Mouse (Mus musculus) retina, embryonic 14.5 days (tissue): ENCODE measurements around the gene Dhrs7.
"Not testable (repeated sequence)": the region's sequence is repeated elsewhere in the genome, so short reads cannot be mapped to it uniquely, and the experiment has no call there.

ENCODE experiments used
- DNase-seq: peaks from one replicate; pipeline ENCODE4 v3.0.0-alpha.2; 2015; ENCODE audit warnings: low spot score

The Dhrs7 gene

DNA sequence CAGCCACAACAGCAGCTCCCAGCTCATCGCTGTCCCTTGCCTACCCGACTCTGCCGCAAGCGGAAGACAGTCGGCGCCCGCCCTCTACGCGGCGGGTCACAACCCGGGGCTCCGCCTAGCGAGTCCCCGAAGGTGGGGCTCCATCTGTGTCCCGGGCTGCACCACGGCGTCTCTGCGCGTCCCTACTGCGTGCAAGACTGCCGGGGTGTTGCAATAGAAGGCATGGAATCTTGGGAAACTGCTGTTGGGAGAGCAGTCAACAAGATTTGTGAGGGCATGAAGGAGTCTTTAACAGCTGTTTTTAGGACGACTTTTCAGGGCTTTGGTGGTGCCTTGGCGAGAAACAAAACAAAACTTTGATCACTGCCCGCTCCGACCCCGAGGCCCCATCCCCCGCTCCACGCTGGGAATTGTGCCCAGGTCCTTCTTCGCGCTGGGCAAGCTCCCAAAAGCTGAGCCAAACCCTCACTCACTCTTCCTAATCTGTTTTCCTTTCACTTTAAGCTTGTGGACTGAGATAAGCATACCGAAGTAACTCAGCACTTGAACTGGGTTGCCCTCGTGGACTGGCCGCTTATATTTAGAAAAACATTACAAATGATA is at the start of gene Dhrs7:
TSS of gene Dhrs7 (minus strand) at position 175 of the 603 bp plus-strand sequence.
- DNase-seq: peak; percentile 76

GRCm38 (mm10) chr12:72709981-72710380 is 45.3 kb upstream of the Dhrs7 start:
- DNase-seq: peak; percentile 43

- DNase-seq: no peak
Observed at GRCm38 (mm10) chr12:72704068-72704467, 39.4 kb upstream of the Dhrs7 start.

DNA sequence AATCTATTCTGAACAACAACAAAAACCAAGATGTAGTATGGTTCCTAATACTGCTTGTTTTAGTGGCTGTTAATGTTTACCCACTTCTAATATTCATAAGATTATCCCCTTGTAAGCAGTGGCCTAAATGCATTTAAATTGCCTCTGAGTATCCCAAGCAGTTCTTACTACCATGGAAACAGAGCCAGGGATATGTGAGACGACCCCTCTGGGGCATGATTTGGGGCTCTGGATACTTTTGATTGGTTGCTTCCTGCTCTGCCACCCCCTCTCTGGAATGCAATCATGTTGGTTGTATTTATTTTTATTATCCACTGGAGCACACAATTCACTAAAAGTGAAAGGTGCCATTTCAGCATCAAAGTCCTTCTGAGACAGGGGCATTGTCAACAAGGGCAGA is 35.3 kb upstream of the Dhrs7 start:
- no peak for DNase-seq

DNA sequence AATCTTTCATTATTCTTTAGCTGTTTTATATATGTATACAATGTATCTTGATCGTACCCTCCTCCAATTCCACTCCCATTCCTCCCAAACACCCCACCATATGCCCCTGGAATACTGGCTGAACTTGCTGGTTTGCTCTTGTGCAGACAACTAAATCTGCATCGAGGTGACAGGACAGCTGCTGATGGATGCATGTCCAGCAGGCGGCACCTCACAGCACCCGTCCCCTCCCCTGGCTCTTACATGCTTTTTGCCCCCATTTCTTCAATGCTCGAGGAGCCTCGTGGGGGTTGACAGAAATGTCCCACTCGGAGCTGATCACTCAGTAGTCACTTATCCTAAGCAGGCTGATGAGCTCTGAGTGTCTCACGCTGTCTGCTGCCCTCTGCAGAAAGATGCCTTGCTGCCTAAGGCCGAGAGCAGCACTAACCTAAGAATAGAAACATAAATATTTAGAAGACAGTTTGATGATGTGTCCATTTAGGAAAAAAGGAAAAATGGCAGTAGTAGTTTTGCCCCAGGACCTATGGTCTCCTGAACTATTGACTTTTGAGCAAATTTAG is 30.3 kb upstream of the Dhrs7 start:
- peak; percentile 49 for DNase-seq

DNA sequence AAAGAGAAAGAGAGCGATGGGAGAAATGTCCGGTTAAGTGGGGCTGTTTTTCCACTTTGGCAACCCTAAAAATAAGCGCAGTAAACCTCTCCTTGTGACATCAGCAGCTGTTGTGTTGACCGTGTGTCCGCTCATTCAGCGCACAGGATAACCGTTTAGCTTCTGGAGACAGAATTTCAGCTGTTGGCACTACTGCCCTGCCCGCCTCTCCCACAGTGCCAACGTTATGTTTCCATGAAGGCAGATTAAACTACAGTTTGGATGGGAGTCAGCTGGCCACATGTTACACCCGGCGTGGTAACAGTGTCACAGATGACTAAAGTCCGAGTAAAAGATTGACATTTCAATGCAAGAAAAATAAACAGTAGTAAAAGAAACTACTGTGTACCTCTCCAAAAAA is 29.7 kb upstream of the Dhrs7 start:
- no peak for DNase-seq

DNA sequence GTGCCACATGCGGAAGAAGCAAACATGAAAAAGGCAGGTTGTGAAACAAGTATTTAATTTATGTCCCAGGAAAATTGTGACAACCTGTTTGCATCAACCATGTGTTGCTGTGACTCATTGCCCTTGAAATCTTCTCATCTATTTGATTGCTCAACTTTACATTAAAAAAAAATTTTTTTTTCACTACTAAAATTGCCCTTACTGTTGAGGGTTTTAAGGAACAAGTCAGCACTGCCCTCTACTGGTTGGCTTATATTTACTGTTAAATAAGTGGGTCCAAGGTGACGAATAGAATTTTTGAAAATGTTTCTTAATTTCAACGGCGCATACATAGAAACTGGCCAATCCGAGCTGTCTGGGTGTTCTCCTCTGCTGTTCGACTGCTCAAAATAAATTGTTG is 29.2 kb upstream of the Dhrs7 start:
- peak; percentile 76 for DNase-seq

- DNase-seq: not testable (repeated sequence)
Observed at GRCm38 (mm10) chr12:72688281-72688680, 23.6 kb upstream of the Dhrs7 start.

DNA sequence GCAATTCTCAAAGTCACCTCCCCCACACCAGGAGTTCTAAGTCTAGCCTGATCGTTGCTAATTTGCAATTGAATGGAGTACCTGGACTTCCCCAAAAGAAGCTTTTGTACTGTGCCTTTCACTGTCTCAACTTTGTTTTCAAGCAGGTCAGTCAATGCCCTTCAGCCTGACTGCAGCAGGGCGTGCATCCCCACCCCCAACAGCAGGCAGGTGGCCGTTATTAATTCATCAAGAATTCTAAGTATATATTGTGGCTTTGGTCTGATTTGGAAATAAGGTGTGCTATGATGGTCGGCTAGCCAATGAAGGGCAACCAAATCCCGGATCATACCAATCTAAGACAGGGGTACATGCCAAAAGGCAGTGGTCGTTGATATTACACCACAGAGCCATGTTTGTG is 23.0 kb upstream of the Dhrs7 start:
- not testable (repeated sequence) for DNase-seq

DNA sequence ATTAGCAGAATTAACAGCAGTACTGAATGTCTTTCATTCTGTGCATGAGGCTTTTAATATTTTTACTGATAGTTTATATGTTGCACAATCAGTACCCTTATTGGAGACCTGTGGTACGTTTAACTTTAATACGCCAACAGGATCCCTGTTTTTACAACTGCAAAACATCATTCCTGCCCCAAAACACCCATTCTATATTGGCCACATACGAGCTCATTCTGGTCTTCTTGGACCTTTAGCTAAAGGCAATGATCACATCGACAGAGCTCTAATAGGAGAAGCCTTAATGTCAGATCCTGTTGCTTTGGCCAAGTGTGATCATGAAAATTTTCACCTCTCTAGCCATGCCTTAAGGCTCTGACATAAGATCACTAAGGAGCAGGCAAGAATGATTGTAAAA is 21.9 kb upstream of the Dhrs7 start:
- DNase-seq: not testable (repeated sequence)

GRCm38 (mm10) chr12:72683612-72684011 is 18.9 kb upstream of the Dhrs7 start:
- no peak for DNase-seq

DNA sequence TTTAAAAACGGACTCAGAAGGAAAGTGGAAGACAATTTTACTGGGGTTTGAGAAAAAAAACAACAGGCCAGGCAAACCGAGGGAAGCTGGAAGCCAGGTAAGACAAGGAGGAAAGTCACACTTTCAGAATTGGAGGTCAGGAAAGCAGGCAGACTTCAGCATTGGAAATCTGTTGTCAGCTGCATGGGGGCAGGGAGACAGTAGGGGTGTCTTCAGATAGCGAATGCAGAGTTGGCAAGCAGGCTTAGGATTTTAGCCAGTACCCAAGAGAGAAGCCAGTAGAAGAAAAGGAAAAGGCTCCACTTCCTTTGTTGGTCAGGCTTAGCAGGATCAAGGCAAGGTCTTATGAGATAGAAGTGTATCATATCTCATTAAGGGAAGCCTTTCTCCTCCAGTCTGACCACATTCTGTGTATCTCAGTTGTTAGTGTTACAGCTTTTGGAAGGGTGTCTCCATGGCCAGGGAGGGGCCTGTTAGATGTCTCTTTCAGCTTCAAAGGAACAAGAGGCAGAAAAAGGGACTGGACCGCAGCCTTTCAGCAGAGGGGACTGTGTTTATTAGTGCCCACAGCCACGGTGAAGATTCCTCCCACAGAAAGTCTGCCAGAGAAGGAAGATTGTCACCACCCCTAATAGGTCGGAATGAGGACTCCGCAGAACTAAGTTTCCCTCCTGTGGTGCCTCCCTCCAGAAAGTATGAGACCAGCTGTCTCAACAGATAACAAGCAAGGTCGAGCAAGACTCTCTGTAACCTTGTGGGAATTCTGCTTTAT is 18.0 kb upstream of the Dhrs7 start:
- peak; percentile 47 for DNase-seq

DNA sequence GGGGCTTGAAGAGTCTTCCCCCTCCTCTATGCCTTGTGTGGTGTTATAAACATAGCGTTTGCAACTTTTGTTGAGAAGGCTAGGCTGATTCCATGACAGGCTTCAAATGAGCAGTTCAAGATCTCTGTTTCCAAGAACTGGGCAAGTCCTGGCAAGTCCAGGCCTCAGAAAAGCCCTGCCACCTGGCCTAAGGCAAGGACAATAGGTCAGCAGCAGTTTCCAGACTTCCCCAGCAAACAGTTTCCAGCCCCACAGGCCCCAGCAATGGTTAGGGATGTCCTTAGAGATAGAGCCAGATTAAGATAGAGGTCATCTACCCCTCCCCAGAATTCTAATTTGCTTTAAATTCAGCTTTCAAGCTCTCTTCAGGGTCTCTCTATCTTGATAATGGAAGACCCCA is 17.2 kb upstream of the Dhrs7 start:
- no peak for DNase-seq

GRCm38 (mm10) chr12:72679635-72680034 is 14.9 kb upstream of the Dhrs7 start:
- DNase-seq: no peak

DNA sequence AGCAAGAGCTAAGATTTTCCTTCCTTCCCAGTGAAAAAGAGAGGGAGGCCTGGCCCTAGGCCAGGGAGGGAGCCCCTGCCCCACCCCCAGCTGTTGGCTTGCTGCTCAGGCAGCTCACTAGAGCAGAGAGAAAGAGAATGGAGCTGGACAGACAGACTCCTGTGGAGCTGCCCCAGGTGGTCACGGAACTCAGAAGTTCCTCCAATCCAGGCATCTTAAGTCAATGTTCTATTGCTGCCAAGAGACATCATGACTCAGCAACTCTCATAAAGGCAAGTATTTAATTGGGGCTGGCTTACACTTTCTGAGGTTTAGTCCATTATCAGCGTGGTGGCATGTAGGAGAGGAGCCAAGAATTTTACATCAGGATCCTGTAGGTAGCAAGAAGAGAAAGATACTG is 10.1 kb upstream of the Dhrs7 start:
- DNase-seq: no peak

DNA sequence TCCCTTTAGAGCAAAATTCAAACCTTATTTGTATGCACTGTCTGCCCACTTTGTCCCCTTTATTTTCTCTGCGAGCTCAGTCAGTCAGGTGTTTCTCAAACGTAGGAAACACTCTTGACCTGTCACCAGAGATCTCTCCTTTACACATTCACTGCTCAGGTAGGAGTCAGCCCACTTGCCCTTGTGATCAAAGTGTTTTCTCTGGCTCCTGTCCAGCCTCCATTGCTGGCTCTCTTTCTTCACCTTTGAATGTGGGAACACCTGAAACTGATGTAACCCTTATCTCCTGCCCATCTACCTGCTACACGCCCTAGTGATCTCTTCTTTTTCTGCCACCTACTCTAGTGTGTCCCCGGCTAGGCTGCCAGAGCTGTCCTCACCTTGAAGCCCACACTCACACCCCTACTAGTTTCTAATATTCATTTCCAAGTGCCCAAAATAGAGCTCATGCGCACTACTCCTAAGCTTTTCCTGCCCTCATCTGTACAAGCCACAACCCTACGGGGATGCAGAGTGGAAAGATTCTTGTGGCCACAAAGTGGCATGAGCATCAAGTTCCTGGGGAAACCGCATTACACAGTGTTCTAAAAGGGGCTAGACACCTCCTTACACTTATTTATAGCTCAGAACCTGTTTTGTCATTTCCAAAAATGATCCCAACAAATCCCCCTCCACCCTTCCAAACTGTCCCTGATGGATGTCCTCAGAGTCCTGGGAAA is 9.5 kb upstream of the Dhrs7 start:
- no peak for DNase-seq

DNA sequence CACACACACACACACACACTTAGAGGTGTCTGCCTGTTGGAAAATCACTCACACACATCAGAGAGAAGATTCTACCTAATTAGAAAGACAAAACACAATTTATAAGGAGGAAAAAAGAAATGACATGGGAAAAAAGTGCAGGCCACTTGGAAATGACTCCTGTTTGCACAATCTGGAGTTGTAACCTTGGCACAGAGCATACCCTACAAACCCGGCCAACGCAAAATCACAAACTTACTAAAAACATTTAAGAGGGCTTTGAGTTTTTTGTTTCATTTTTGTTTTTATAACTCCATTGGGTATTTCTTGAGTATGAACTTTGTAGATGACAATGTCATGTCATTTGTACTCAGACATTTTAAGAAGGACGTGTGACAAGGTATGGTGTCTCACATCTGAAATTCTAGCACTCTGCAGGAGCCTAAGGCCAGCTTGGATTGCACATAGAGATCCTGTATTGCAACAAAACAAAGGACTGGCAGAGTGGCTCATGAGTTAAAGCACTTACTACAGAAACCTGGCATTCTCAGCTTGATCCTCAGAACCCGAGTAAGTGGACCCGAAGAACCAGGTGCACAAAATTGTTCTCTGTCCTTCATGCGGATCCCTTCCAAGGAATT is 6.9 kb upstream of the Dhrs7 start:
- no peak for DNase-seq

GRCm38 (mm10) chr12:72670921-72671320 is 6.2 kb upstream of the Dhrs7 start:
- DNase-seq: no peak

DNA sequence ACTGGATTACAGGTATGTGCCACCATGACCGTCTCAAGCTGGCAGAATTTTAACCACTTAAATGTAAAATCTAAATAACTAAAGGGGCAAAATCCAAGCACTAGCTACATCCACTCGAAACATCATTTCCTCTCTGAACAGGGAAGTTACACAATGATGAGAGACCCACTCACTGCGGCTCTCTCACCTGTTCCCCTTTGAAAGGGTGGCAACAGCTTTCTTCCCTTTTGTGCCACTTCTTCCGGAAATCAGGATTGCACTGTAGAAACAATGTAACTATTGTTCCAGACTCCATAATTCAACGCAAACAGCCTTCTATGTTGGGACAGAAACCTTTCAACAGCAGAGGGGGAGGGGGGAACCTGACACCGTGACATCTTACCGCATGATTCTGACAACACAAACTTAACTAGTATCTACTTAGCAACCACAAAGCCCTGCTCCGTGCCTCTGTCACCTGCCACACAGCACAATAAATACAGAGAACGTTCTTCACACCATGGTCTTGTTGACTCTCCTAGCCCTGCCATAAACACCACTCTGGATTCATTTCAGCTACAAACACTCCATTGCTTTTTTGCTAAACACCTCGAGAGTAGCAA is 3.3 kb upstream of the Dhrs7 start:
- DNase-seq: no peak

GRCm38 (mm10) chr12:72666015-72666414 is 1.3 kb upstream of the Dhrs7 start:
- no peak for DNase-seq

DNA sequence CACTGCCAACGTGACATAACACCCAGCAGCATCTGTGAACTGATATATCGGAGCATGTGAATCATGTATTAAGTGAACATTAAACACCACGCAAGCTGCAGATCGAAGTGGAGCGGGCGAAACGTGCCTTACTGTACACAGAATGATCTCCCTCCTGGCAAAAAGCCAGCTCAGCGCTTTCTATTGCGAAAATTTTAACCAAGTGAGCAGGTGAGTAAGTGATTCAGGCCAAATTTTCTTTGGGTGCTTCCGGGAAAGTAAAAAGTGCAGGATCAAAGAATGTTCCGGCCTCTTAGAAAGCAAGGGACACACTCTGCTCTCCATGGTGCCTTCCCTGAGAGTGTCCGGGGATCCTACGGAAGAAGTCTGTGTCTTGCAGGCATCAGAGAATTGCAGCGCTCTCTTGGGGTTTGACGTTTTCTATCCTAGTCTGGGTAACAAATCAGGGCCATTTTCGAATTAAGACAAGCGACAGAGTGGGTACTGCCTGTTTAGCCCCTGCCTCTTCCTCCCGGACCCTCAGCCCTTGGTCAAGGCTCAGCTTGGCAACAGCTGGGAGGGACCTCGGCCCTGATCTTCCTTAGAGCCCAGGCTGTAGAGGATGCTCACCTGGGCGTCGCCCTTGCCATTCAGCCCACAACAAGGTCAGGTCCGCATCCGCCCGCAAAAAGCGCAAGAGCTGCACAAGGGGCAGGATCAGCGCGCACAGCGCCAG is 532 bp downstream of the Dhrs7 start:
- DNase-seq: peak; percentile 14
